Mouse (Mus musculus): ENCODE results near the gene Hemk1. TPM values are rescaled to one million over a fixed set of nuclear protein-coding genes. Genes with fewer than 3 reads are reported as not detected.
A peak's percentile ranks its signal among the peaks of the same experiment; 100 is the strongest.

Gene Hemk1
- total and polyA plus RNA-seq, 3 experiments: 11.9 to 20.5 (median 12.1) TPM

DNA sequence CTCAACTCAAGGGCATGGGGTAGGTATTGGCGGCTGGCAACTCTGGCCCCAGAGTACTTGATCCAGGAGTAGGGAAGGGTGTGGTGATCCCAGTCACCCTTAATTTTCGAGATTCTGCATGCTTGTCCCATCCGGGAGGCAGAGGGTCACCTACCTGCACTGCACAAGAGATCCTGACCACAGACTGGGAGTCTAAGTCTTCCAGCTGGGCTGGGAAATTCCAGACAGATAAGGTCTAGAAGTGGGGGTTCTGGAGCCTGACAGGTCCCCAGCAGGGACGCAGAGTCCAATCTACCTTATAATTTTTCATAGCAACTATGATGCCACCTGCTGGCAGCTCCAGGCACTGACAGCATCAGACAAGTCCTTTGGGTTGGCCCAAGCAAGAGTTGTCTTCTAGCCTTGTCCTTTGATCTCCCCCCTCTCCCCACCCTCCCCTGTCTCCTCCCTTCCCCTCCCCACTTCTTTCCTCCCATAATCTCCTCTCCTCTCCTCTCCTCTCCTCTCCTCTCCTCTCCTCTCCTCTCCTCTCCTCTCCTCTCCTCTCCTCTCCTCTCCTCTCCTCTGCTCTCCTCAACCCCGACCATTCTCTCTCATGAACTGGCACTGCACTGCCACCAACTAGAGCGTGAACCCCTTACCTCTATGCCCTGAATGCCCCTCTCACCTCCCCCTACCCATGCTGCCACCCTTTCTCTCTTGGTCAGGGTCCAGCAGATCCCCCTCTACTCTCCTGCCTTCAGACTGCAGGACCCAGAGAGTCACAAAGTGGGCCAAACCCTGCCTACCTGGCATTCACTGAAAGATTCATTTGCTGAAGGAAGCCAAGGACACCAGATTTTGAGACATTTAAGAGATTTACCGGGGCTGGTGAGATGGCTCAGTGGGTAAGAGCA is 18.0 kb upstream of the Hemk1 start:
- dilution Hi-C loops (cut with MboI; ENCODE audit: extremely low pct_ligation_motif_present, extremely low pct_unique_long_range_greater_than_20kb, low sequenced_read_pairs): no loop called here
- TF ChIP-seq RAD21 (IDR thresholded peaks at IDR 0.05; ENCODE audit: low read depth, low read length): peak; percentile 68
- TF ChIP-seq MYC (IDR thresholded peaks at IDR 0.05; ENCODE audit: low read depth, low read length): no peak
- peak; percentile 85 for TF ChIP-seq SMC3 (IDR thresholded peaks at IDR 0.05; ENCODE audit: low read depth, low read length)
- peak; percentile 55 to 85; a peak in 3 of 4 replicates for TF ChIP-seq CTCF (conservative IDR thresholded peaks at IDR 0.05 in 1 of 2, IDR thresholded peaks at IDR 0.05 in 1 of 2; ENCODE audit: low read depth in 2 of 2, low read length in 2 of 2)
- peak; percentile 48; the same call in 1 of the 2 replicates for TF ChIP-seq ZC3H11A (IDR thresholded peaks at IDR 0.05; ENCODE audit: low read depth, low read length)
- DNase-seq (ENCODE audit: extremely low read depth): peak; percentile 61
- H3K9ac ChIP-seq (ENCODE audit: insufficient read depth, low read depth): no peak overlapping the region
- H3K27me3 ChIP-seq (replicated peaks): peaks cover 91% of the 10 kb centered on the region
- no peaks in the 10 kb centered on the region for H3K36me3 ChIP-seq (replicated peaks in 1 of 2; ENCODE audit: control insufficient read depth in 1 of 2, insufficient read depth in 1 of 2, low read length in 1 of 2)
- no peaks in the 10 kb centered on the region for H3K4me1 ChIP-seq (ENCODE audit: control insufficient read depth in 1 of 2, insufficient read depth in 2 of 2)
- in situ Hi-C loops (cut with MboI; ENCODE audit: low pct_ligation_motif_present, low pct_unique_long_range_greater_than_20kb, low sequenced_read_pairs): loop anchor here (10.0 kb wide), 1 partner anchor 111 kb away; no protein-coding TSS in a partner anchor
- H3K27ac ChIP-seq (ENCODE audit: insufficient read depth, low read depth): no peak overlapping the region
- H3K9me3 ChIP-seq (replicated peaks; ENCODE audit: low read length): no peaks in the 10 kb centered on the region
- H3K4me3 ChIP-seq (replicated peaks in 1 of 3; ENCODE audit: low read depth in 2 of 3, low read length in 2 of 3, poor library complexity in 1 of 3): no peak overlapping the region
- H3K79me2 ChIP-seq (replicated peaks; ENCODE audit: control insufficient read depth, extremely low read depth, insufficient read depth, poor library complexity, severe bottlenecking): no peaks in the 10 kb centered on the region
- no peak overlapping the region for H3K4me2 ChIP-seq (ENCODE audit: insufficient read depth, low read depth, poor library complexity, severe bottlenecking)

DNA sequence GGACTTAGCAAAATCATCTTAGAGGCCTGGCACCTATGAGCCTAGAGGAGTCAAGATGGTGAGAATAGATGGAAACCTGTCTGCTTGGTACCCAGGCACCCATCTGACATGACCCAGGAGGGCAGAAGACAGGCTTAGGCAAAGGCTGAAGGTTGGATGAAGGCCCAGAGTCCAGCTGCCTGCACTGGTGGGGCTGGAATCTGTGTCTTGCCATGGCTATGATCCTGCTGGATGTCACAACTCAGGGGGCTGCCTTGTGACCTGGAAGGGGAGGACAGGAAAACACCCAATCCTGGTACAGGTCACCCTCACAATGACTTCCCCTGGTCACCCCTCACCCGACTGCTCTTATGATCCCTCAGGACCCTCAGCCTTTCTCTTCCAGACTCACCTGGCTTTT is 16.7 kb upstream of the Hemk1 start:
- DNase-seq (ENCODE audit: extremely low read depth): no peak
- in situ Hi-C loops (cut with MboI; ENCODE audit: low pct_ligation_motif_present, low pct_unique_long_range_greater_than_20kb, low sequenced_read_pairs): loop anchor here (10.0 kb wide), 1 partner anchor 110 kb away; no protein-coding TSS in a partner anchor
- Histone ChIP-seq H3K27ac (ENCODE audit: insufficient read depth, low read depth) (no peak overlapping the region), H3K27me3 (replicated peaks) (peaks cover 90% of the 10 kb centered on the region), H3K9me3 (replicated peaks; ENCODE audit: low read length) (no peaks in the 10 kb centered on the region), H3K9ac (ENCODE audit: insufficient read depth, low read depth) (no peak overlapping the region), H3K4me1 (ENCODE audit: control insufficient read depth in 1 of 2, insufficient read depth in 2 of 2) (no peaks in the 10 kb centered on the region), H3K4me2 (ENCODE audit: insufficient read depth, low read depth, poor library complexity, severe bottlenecking) (no peak overlapping the region), H3K4me3 (replicated peaks in 1 of 3; ENCODE audit: low read depth in 2 of 3, low read length in 2 of 3, poor library complexity in 1 of 3) (no peak overlapping the region), H3K79me2 (replicated peaks; ENCODE audit: control insufficient read depth, extremely low read depth, insufficient read depth, poor library complexity, severe bottlenecking) (no peaks in the 10 kb centered on the region), H3K36me3 (replicated peaks in 1 of 2; ENCODE audit: control insufficient read depth in 1 of 2, insufficient read depth in 1 of 2, low read length in 1 of 2) (no peaks in the 10 kb centered on the region)
- dilution Hi-C loops (cut with MboI; ENCODE audit: extremely low pct_ligation_motif_present, extremely low pct_unique_long_range_greater_than_20kb, low sequenced_read_pairs): no loop called here
- TF ChIP-seq MAFK (IDR thresholded peaks at IDR 0.05; ENCODE audit: insufficient replicate concordance, low read length): no peak
- TF ChIP-seq JUN (IDR thresholded peaks at IDR 0.05; ENCODE audit: insufficient read depth, low read depth, low read length): no peak
- no peak for TF ChIP-seq MAZ (IDR thresholded peaks at IDR 0.05; ENCODE audit: low read depth, low read length)
- TF ChIP-seq E2F4 (IDR thresholded peaks at IDR 0.05; ENCODE audit: insufficient replicate concordance, low read depth, low read length): no peak

DNA sequence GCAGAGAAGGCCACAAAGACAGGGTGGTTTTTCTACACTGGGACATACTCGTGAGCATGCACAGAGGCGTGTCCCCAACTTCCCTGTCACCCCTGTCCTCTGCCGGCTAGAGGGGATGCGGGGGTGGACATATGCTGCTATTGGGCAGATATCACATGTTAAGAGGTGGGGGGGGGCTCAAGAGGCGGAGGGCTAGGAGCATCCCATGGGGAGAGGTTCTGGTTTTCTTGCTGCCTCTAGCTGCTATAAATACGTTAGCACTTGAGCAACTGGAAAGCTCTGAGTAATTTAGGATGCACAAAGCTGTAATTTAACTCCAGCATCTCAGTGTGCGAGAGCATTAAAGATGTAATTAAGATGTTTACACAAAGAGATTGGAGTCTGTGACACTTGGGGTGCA is 11.2 kb upstream of the Hemk1 start:
- no peak overlapping the region for H3K9ac ChIP-seq (ENCODE audit: insufficient read depth, low read depth)
- in situ Hi-C loops (cut with MboI; ENCODE audit: low pct_ligation_motif_present, low pct_unique_long_range_greater_than_20kb, low sequenced_read_pairs) (no loop called here), dilution Hi-C loops (cut with MboI; ENCODE audit: extremely low pct_ligation_motif_present, extremely low pct_unique_long_range_greater_than_20kb, low sequenced_read_pairs) (no loop called here)
- no peak overlapping the region for H3K4me3 ChIP-seq (replicated peaks in 1 of 3; ENCODE audit: low read depth in 2 of 3, low read length in 2 of 3, poor library complexity in 1 of 3)
- H3K27me3 ChIP-seq (replicated peaks): peaks cover 89% of the 10 kb centered on the region
- H3K27ac ChIP-seq (ENCODE audit: insufficient read depth, low read depth): no peak overlapping the region
- no peaks in the 10 kb centered on the region for H3K36me3 ChIP-seq (replicated peaks in 1 of 2; ENCODE audit: control insufficient read depth in 1 of 2, insufficient read depth in 1 of 2, low read length in 1 of 2)
- no peaks in the 10 kb centered on the region for H3K79me2 ChIP-seq (replicated peaks; ENCODE audit: control insufficient read depth, extremely low read depth, insufficient read depth, poor library complexity, severe bottlenecking)
- no peak for DNase-seq (ENCODE audit: extremely low read depth)
- H3K4me2 ChIP-seq (ENCODE audit: insufficient read depth, low read depth, poor library complexity, severe bottlenecking): no peak overlapping the region
- no peaks in the 10 kb centered on the region for H3K9me3 ChIP-seq (replicated peaks; ENCODE audit: low read length)
- no peaks in the 10 kb centered on the region for H3K4me1 ChIP-seq (ENCODE audit: control insufficient read depth in 1 of 2, insufficient read depth in 2 of 2)
- TF ChIP-seq CHD1 (IDR thresholded peaks at IDR 0.05; ENCODE audit: low read depth, low read length) (no peak), SIN3A (IDR thresholded peaks at IDR 0.05; ENCODE audit: low read length) (no peak), ZMIZ1 (IDR thresholded peaks at IDR 0.05; ENCODE audit: low read depth, low read length) (no peak), IRF4 (IDR thresholded peaks at IDR 0.05; ENCODE audit: low read depth, low read length) (no peak), CHD2 (IDR thresholded peaks at IDR 0.05; ENCODE audit: low read length) (no peak), MAZ (IDR thresholded peaks at IDR 0.05; ENCODE audit: low read depth, low read length) (no peak), SMC3 (IDR thresholded peaks at IDR 0.05; ENCODE audit: low read depth, low read length) (no peak), RCOR1 (conservative IDR thresholded peaks at IDR 0.05; ENCODE audit: low read depth, low read length) (no peak), ZKSCAN1 (IDR thresholded peaks at IDR 0.05; ENCODE audit: borderline replicate concordance, low read depth, low read length) (no peak), EP300 (IDR thresholded peaks at IDR 0.05; ENCODE audit: low read length) (no peak), POLR2A (IDR thresholded peaks at IDR 0.05; ENCODE audit: low read depth, low read length) (no peak), ZC3H11A (IDR thresholded peaks at IDR 0.05; ENCODE audit: low read depth, low read length) (no peak), HCFC1 (IDR thresholded peaks at IDR 0.05; ENCODE audit: low read depth, low read length) (no peak), POLR2AphosphoS2 (IDR thresholded peaks at IDR 0.05; ENCODE audit: low read depth, low read length) (no peak), USF1 (IDR thresholded peaks at IDR 0.05; ENCODE audit: low read depth, low read length) (no peak)
